In genomic region chr6:113860735-113861374, GRCm38 (mm10) we compare ENCODE assay signal across 8 mouse cellular contexts.
DNase-seq lines count a peak whose midpoint lies in the region; ATAC-seq and TF ChIP-seq lines count a peak whose summit lies in the region.

No protein-coding gene starts in this region.

- no peak for ATAC-seq in erythroid progenitor cell, adult 5-6 weeks (replicated peaks; ENCODE audit: low FRiP score, poor library complexity, severe bottlenecking)

- no peak overlapping the region; the same call in 1 of the 2 replicates for H3K4me3 ChIP-seq in layer of hippocampus, adult 2 months

- DNase-seq in layer of hippocampus, adult 2 months (ENCODE audit: low spot score in 2 of 2) = no peak
- no peak for DNase-seq in layer of hippocampus, postnatal 36 days
- DNase-seq in cerebellum, postnatal 25 days = peak; percentile 99 to 100
- DNase-seq in left cerebral cortex, postnatal 14 days (ENCODE audit: low spot score in 2 of 2) = peak; percentile 48 to 52
- peak; percentile 68 for DNase-seq in right cerebral cortex, postnatal 4 days
- DNase-seq in thymus, postnatal 0 days (ENCODE audit: low spot score) = no peak
- no peak for DNase-seq in spleen, postnatal 4 days (ENCODE audit: low spot score in 2 of 2)

- intact Hi-C loops in left cerebral cortex, postnatal 14 days (cut with DNase I) = no loop called here

- no peak for TF ChIP-seq CTCF in layer of hippocampus, adult 2 months (conservative IDR thresholded peaks at IDR 0.05)

- H3K27ac ChIP-seq in layer of hippocampus, adult 2 months = peak overlapping the region; percentile 88

Comparison
In these comparisons a context has a peak if more than half of its experiments do, and no peak if none do; other contexts are left out.
1. DNase-seq: peak in cerebellum, postnatal 25 days (2 of 2), left cerebral cortex, postnatal 14 days (2 of 2) and right cerebral cortex, postnatal 4 days (single experiment); none in layer of hippocampus, adult 2 months (0 of 2), layer of hippocampus, postnatal 36 days (0 of 2), thymus, postnatal 0 days (single experiment) and spleen, postnatal 4 days (0 of 2).